Mouse (Mus musculus) MEL (cell line): ENCODE data around the gene Cldn11.

ENCODE experiments used
- MAFK ChIP-seq: IDR thresholded peaks from 2 replicates; pipeline ENCODE4 v1.6.1; 2011; ENCODE audit warnings: low read depth, mild to moderate bottlenecking, low read length, improper control_type of control experiment, borderline replicate concordance
- TBP ChIP-seq: IDR thresholded peaks from 2 replicates; pipeline ENCODE4 v1.8.0; 2011; ENCODE audit warnings: low read depth, low read length, improper control_type of control experiment
- ZNF384 ChIP-seq: IDR thresholded peaks from 2 replicates; pipeline ENCODE4 v1.6.1; 2012; ENCODE audit warnings: low read depth, mild to moderate bottlenecking, inconsistent platforms, low read length, improper control_type of control experiment

DNA sequence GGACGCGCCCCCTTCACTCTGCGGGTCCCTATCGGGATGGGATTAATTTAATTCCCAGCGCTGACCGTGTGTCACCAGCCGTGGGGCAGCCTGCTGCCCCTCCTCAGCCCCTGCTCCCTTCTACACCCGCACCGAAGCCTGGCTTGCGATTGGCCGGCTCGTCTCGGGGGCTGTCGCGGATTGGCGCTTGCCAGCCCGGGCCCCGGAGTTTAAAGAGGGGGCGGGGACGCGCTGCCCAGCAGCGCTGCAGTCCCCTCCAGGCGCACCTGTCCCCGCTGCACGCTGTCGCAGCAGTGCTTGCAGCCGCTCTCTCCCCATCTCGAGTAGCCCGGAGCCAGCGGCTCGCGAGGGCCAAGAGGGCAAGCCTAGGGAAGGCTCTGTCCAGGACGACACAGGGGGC, at the start of gene Cldn11:
- no peak for TF ChIP-seq ZNF384
- no peak for TF ChIP-seq TBP
- no peak for TF ChIP-seq MAFK
